Mouse (Mus musculus) left cerebral cortex, adult 18-20 months (tissue): ENCODE measurements around the gene Ccdc105. TPM values are rescaled to one million over a fixed set of nuclear protein-coding genes. Genes with fewer than 3 reads are reported as not detected.

Experiments used
- DNase-seq, 2 experiments: peaks; one replicate each; pipeline ENCODE4 v3.0.0; 2021 to 2022; ENCODE audit warnings: low spot score in 2 of 2, mixed read lengths in 1 of 2
- long read RNA-seq, 2 experiments: library from polyadenylated mRNA; stranded (forward); transcript quantifications; one replicate each; pipeline ENCODE4 v2.0.0; 2021
- total RNA-seq, 2 experiments: library from RNA; stranded (reverse); gene quantifications; 2 replicates each; pipeline ENCODE4 v1.2.3; 2021

Ccdc105 gene
- under 1 TPM; 0.49 to 0.59 TPM for total RNA-seq
- long read RNA-seq, experiment 1, partial matches to known transcripts, result 0 of 1 reads
- long read RNA-seq, experiment 1, other reads (novel, unspliced or antisense), result 1 of 1 reads
- long read RNA-seq, experiment 2, result 0 reads

- DNase-seq, result peak; percentile 72 to 87
Observed at GRCm38 (mm10) chr10:78752452-78753191, at the start of gene Ccdc105. Gene Ccdc105 (minus strand): TSS chr10:78753065.

DNA sequence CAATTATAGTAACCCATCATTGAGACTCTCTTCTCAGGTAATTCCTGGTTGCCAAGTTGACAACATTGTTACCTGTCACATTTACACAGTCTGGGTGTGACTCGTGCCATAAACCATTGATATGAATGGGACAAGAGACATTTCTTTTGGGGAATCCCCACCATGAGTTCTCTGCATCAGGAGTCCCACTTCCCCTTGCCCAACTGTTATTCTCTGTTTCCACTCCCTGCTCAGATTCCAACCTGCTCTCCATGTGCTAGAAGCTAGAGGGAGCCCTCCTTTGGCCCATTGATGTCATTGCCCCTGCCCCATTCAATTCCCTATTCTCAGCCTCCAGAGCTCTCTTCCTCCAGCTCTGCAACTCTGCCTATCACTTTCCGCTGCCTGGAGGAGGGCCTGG is 48.6 kb upstream of the Ccdc105 start:
- DNase-seq, result no peak

GRCm38 (mm10) chr10:78790561-78790960 is 37.7 kb upstream of the Ccdc105 start:
- DNase-seq, result no peak

- DNase-seq, result peak; percentile 86 to 91
Observed at GRCm38 (mm10) chr10:78787566-78788087, 34.8 kb upstream of the Ccdc105 start.

- DNase-seq, result peak; percentile 27 to 54
Observed at GRCm38 (mm10) chr10:78779981-78780651, 27.3 kb upstream of the Ccdc105 start, which contains the start of gene Slc1a6. Gene Slc1a6 (plus strand): TSS chr10:78780496.

GRCm38 (mm10) chr10:78779527-78779926 is 26.7 kb upstream of the Ccdc105 start:
- DNase-seq, result no peak

- DNase-seq, result no peak
Observed at GRCm38 (mm10) chr10:78775830-78776229, 23.0 kb upstream of the Ccdc105 start.

DNA sequence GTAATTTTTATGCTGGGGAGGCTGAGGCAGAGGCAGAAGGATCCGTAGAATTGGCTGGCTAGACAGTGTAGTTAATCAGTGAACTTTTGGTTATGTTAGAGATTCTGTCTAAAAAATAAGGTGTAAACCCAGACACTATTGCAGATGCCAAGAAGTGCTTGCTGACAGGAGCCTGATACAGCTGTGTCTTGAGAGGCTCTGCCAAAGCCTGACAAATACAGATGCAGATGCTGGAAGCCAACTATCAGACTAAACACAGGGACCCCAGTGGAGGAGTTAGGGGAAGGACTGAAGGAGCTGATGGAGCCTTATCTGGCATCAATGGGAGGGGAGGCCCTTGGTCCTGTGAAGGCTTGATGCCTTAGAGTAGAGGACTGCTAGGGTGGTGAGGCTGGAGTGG is 12.7 kb upstream of the Ccdc105 start:
- no peak for DNase-seq

- peak; percentile 78 to 87 for DNase-seq
Observed at GRCm38 (mm10) chr10:78756021-78756420, 3.2 kb upstream of the Ccdc105 start.

DNA sequence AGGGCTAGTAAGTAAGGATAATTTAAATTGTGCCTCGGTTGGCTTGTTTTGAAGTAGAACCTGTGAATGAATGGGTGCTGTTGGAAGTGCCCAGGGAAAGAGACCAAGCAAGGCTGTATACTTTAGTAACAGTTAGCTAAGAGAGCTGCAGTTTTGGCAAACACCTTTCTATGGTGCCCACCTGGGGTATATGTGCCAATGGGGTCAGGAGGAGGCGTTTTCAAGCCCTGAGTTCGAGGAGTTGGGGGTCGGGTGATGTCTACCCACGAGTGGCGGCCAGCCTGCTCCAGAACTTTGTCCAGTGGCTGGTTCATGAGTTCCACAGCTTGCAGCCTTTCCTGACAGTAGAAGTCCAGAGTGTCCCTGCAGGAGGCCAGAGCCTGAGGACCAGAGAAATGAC is 3.9 kb downstream of the Ccdc105 start:
- no peak for DNase-seq

GRCm38 (mm10) chr10:78748161-78748560 is 4.7 kb downstream of the Ccdc105 start:
- no peak for DNase-seq

- DNase-seq, result peak; percentile 28 to 34
Observed at GRCm38 (mm10) chr10:78747035-78747721, 5.7 kb downstream of the Ccdc105 start.

- DNase-seq, result no peak
Observed at GRCm38 (mm10) chr10:78745453-78746232, 7.2 kb downstream of the Ccdc105 start.

DNA sequence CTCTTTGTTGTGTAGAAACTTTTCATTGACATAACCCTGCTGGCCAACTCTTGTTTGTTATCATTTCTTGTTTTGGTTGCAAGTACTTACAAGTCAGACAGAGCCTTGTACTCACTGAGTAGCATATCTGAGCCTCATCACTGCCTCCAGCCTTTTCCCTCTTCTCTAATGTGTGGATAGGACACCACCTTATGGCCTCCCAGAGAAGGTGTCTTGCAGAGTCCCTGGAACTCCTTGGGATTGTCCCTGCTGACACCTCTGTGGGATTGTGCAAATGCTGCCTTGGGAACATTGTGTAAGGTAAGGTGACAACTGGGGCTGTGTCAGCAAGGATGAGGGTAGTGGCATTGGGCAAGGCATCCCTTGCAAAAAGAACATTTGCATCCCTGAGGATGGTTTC is 9.1 kb downstream of the Ccdc105 start:
- DNase-seq, result no peak

GRCm38 (mm10) chr10:78739821-78740220 is 13.0 kb downstream of the Ccdc105 start:
- no peak for DNase-seq

- DNase-seq, result no peak
Observed at GRCm38 (mm10) chr10:78727876-78728275, 25.0 kb downstream of the Ccdc105 start.

DNA sequence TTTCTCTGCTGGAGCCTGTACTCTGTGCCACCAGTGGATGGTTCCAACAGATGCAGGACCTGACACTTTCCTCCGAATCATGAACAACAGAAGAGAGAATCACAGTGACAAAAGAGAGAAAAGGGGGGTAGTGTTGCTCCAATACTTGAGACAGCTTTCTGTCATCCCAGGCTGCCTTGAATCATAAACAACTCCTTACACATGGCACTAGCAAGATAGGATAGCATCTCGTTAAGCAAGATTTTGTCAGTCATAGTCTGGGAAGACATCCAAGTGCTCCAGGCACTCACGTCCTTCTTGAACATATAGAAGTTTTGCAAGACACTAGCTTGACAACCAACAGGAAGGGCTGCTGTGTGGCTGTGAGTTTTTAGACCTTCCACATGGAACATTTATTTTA is 25.8 kb downstream of the Ccdc105 start:
- no peak for DNase-seq

DNA sequence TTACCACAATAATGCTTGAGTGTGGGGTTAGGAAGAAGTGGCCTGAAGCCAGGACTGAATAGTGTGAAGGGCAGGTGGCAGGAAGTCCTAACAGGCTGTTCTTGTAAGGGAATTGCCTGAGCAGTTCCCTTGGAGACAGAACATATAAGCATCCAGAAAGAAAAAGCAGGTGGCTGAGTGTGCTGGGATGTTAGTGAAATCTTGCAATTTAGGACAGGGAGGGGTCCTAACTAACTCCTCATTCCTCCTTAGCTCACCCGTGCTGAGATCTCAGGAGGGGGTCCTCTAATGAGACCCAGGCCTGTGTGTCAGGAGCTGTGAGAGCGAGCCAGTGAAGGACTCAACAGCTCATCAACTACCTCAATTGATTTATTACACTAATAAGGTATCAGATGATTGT is 29.4 kb downstream of the Ccdc105 start:
- DNase-seq, result no peak

GRCm38 (mm10) chr10:78722654-78723053 is 30.2 kb downstream of the Ccdc105 start:
- DNase-seq, result no peak

GRCm38 (mm10) chr10:78722036-78722435 is 30.8 kb downstream of the Ccdc105 start:
- DNase-seq, result no peak

DNA sequence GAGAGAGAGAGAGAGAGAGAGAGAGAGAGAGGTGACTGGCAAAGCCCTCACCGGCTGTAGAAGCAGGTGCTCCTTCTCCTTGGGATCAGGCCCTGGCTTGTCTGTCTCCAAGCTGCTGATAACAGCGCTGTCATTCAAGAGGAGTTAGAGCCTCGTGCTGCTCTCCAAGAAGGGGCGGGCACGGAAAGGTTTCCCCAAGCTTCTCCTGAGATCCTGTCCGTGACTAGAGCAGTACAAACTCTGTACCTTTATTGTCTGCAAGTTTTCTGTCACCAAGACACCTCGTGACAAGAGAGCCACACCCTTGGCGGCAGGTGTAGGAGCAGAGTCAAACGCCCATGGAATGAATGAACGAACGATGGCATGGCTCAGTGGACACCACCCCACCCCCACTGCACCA is 34.8 kb downstream of the Ccdc105 start, which contains the start of gene Casp14:
Gene Casp14 (minus strand): TSS at position 239 of the 400 bp plus-strand sequence.
- no peak for DNase-seq
